In the genomic region with DNA sequence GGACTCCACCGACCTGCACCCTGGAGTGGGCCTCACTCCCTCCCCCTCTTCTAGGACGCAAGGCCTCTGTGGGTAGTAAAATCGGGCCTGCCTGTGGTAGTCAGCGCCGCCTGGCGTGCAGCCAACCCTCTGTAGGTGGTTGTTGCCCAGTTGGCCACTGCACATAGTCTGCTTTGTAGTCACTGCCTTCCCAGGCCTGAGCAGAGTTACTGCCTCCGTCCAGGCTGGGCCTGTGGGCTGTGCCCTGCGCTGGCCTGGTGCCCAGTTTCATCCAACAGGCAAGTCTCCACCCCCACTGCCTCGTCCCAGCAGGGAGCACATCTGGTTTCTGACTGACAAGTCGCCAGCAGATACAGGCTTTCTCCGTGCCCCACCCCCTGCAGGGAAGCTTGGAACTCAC, we compare ENCODE assay signal across 8 mouse cellular contexts. TPM values are rescaled to one million over a fixed set of nuclear protein-coding genes. Genes with fewer than 3 reads are reported as not detected.
DNase-seq lines count a peak whose midpoint lies in the region; ATAC-seq and TF ChIP-seq lines count a peak whose summit lies in the region.

No protein-coding gene starts in this region.

- H3K9ac ChIP-seq in forebrain, postnatal 0 days, result no peak overlapping the region
- no peak overlapping the region for H3K9ac ChIP-seq in liver, postnatal 0 days (replicated peaks)

- H3K27ac ChIP-seq in forebrain, postnatal 0 days (ENCODE audit: low read depth, low read length), result no peak overlapping the region
- no peak overlapping the region for H3K27ac ChIP-seq in liver, postnatal 0 days (ENCODE audit: low read depth)

- peak; percentile 1; the same call in 1 of the 2 replicates for ATAC-seq in cerebellum, adult (ENCODE audit: insufficient number of reproducible peaks, low FRiP score, low TSS enrichment)
- ATAC-seq in forebrain, postnatal 0 days, result peak; percentile 74
- ATAC-seq in liver, postnatal 0 days, result peak; percentile 85

- no peak overlapping the region for H3K4me3 ChIP-seq in forebrain, postnatal 0 days (ENCODE audit: low read depth, low read length)
- H3K4me3 ChIP-seq in liver, postnatal 0 days (ENCODE audit: low read depth, low read length), result no peak overlapping the region

- 24% methylated on average over 11 of the region's 11 CpGs for WGBS in forebrain, postnatal 0 days
- 42% methylated on average over 11 of the region's 11 CpGs for WGBS in liver, postnatal 0 days (ENCODE audit: insufficient replicate concordance)

- no peaks in the 10 kb centered on the region for H3K4me1 ChIP-seq in forebrain, postnatal 0 days (ENCODE audit: insufficient read depth)
- H3K4me1 ChIP-seq in liver, postnatal 0 days (ENCODE audit: insufficient read depth), result peaks cover 8% of the 10 kb centered on the region

- intact Hi-C loops in heart, postnatal 25 days (cut with DNase I), result no loop called here

- TF ChIP-seq EP300 in liver, postnatal 0 days (IDR thresholded peaks at IDR 0.05; ENCODE audit: low read depth), result no peak

- no peaks in the 10 kb centered on the region for H3K9me3 ChIP-seq in forebrain, postnatal 0 days (ENCODE audit: low read length)
- H3K9me3 ChIP-seq in liver, postnatal 0 days (ENCODE audit: low read length), result no peaks in the 10 kb centered on the region

- no peak overlapping the region for H3K4me2 ChIP-seq in forebrain, postnatal 0 days (ENCODE audit: low read depth)
- no peak overlapping the region for H3K4me2 ChIP-seq in liver, postnatal 0 days (ENCODE audit: low read depth, low read length)

- DNase-seq in ES-CJ7 (ENCODE audit: low read depth, low spot score), result peak; percentile 11
- peak; percentile 43 for DNase-seq in forebrain, postnatal 0 days
- peak; percentile 27 for DNase-seq in heart, postnatal 25 days (ENCODE audit: low spot score)
- peak; percentile 46 to 66 for DNase-seq in layer of hippocampus, adult 18-20 months (ENCODE audit: low spot score in 2 of 2)
- peak; percentile 81 for DNase-seq in liver, postnatal 0 days
- DNase-seq in right cerebral cortex, postnatal 10 days (ENCODE audit: low spot score in 2 of 2), result peak; percentile 84 to 86
- no peak for DNase-seq in thymus, postnatal 4 days

- TF ChIP-seq CTCF in forebrain, postnatal 0 days (IDR thresholded peaks at IDR 0.05; ENCODE audit: low read depth), result no peak
- no peak for TF ChIP-seq CTCF in liver, postnatal 0 days (IDR thresholded peaks at IDR 0.05; ENCODE audit: low read depth)

- 0 out of 2 replicates have a peak, but pooled peaks cover 4% of the 10 kb centered on the region for H3K36me3 ChIP-seq in forebrain, postnatal 0 days (ENCODE audit: insufficient read depth)
- peaks cover 5% of the 10 kb centered on the region for H3K36me3 ChIP-seq in liver, postnatal 0 days (replicated peaks; ENCODE audit: insufficient read depth, low read length)

- no peaks in the 10 kb centered on the region for H3K27me3 ChIP-seq in forebrain, postnatal 0 days (ENCODE audit: insufficient read depth, low read length)
- H3K27me3 ChIP-seq in liver, postnatal 0 days (ENCODE audit: insufficient read depth, low read length), result no peaks in the 10 kb centered on the region

RNA-seq across cellular contexts. Expression of a gene that starts 54.8 kb away (rescaled TPM):
- 43.5 and 49.2 TPM in 2 replicates for total RNA-seq in forebrain, postnatal 0 days (2014; rRNA removed)
- 11.7 and 13.9 TPM in 2 replicates for polyA plus RNA-seq in forebrain, postnatal 0 days (2015; fragmentation: Nextera tagmentation; extraction: Ambion mirVana)
- total RNA-seq in heart, postnatal 25 days (2021), result 10 to 100 TPM; 12.7 to 13.7 TPM
- total RNA-seq in layer of hippocampus, adult 18-20 months (2021), result 10 to 100 TPM; 30.3 to 33.3 TPM
- 5.5 and 5.7 TPM in 2 replicates for polyA plus RNA-seq in liver, postnatal 0 days (2015; fragmentation: Nextera tagmentation; extraction: Ambion mirVana)

Comparison
In these comparisons a context has a peak if more than half of its experiments do, and no peak if none do; other contexts are left out.
1. ATAC-seq: peak in every context shown above with its lines; median percentile 85 in liver, postnatal 0 days; 74 in forebrain, postnatal 0 days; 1 in cerebellum, adult.